Mouse (Mus musculus) cerebellum, postnatal 25 days (tissue): ENCODE measurements at regions not wholly inside any gene's neighbourhood (a gene's known extent, or its start where the extent isn't known, plus 50 kb on each side); places are given as distances from the start of the nearest gene placed in this dataset.

Source experiments
- DNase-seq, 2 experiments: peaks; one replicate each; pipeline ENCODE4 v3.0.0; 2021; ENCODE audit warnings: mixed read lengths in 2 of 2

DNA sequence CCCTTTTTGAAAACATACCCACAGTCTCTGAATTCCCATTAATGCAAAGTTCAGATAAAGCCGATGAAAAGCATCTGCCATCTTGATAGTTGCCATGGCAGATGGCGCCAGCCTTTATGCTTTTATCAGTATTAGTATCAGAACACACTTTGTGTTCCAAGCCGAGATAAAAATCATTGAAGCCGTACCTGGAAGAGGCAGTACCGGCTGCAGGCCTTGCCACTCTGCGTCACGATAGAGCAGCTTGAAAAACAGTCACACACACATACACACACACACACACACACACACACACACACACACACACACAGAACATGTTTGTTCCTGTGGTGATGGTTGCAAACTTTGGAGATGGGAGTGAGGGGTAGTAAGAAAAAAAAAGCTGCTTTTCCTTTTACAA is 306.2 kb downstream of the Satb1 start:
- no peak for DNase-seq

- DNase-seq, result no peak
These were observed 306.6 kb downstream of the Satb1 start for GRCm38 (mm10) chr17:51526464-51526863.

- no peak for DNase-seq
These were observed 307.1 kb downstream of the Satb1 start for GRCm38 (mm10) chr17:51526021-51526420.

DNA sequence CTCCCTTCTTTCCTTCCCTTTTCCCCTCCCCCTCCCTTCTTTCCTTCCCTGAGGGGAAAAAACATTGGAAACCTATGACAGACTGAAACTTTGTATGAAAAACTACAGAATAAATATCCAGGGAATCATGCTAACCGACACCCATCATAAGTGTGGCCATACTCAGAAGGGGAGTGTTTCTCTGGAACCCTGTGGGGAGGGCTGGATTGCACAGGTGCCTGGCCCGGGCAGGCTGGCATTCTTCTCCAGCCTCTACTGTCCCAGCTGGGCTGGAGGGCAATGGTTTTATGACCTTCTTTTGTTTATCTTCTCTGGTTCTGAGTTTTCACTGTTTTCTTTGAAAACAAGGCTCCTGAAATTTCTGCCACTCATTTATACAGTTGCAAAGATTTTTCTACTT is 307.9 kb downstream of the Satb1 start:
- no peak for DNase-seq

- no peak for DNase-seq
These were observed 321.2 kb downstream of the Satb1 start for GRCm38 (mm10) chr17:51511917-51512316.

DNA sequence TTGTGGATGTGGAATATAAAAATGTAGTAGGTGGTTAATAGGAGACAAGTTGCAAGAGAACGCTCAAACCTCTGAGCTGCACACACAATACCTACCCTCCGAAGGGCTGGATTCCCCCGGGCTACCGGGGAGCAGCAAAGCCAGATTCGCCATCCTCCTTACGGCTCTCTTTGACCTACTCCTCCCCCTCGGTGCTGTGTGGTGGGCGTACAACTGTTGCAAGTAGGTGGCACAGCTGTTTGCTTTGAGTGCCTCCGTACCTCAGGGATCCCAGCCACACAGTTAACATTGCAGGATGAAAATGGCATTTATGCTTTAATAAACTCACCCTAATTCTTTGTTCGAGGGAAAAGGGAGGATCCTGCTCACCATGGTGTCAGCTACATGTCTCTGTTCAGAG is 321.6 kb upstream of the Tbc1d5 start:
- no peak for DNase-seq

DNA sequence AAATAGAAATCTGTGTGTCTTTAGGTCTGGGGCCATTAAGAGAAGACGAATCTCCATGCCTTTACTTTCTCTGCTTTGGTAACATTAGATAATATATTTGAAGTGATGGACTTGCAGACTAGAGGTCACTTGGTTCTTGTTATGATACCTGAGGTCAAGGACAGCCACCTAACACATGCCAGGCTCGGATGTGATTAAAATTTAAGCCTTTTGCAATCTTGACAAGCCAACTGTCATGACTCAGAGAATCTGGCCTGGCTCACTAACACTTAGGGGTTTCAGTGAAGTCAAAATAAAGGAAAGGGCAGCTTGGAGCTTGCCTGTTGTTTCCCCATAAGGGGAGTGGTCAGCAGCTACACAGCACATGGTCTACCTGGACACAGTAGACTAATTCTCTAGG is 320.4 kb upstream of the Tbc1d5 start:
- no peak for DNase-seq

GRCm38 (mm10) chr17:51495038-51495437 is 315.9 kb upstream of the Tbc1d5 start:
- DNase-seq, result no peak

GRCm38 (mm10) chr17:51489386-51489785 is 310.2 kb upstream of the Tbc1d5 start:
- no peak for DNase-seq

GRCm38 (mm10) chr17:51487918-51488445 is 308.8 kb upstream of the Tbc1d5 start:
- DNase-seq, result no peak

DNA sequence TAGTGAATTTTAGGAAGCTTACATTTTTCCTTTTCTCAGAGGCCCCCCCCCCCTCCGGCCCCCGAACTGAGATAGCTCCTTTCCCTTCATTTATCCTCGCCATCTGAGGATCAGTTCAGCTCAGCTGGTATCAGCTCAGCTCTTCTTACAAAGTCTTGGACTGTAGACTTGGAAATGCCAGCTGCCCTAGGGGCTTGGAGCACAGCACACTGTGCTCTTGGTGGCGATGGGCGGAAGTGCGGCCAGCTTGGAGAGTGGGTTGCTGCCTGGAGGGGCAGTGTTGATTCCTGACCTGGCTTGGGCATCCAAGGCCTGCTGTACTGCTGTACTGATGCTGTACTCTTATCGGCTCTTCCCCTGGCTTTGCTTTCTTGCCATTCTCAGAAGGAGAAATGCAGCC is 298.7 kb upstream of the Tbc1d5 start:
- no peak for DNase-seq

DNA sequence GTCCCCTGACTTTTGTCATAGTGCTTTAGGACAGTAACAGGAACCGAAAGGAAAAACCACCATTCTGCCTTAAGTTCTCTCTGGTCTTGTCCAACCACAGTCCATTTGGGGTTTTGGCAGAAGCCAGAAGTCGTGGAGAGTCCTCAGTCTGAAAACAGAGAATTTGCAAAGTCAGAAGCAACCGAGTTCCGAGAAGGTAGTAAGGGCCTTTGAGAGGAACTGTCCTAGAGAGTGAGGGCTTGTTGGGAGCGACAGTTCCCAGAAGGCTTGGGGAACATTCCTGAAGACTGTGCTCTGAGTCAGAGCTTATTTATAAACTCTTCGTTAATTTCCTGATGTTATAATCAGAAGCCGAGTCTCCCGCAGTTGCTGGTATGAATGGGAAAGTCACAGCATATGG is 298.3 kb upstream of the Tbc1d5 start:
- DNase-seq, result no peak

- no peak for DNase-seq
These were observed 283.2 kb upstream of the Tbc1d5 start for GRCm38 (mm10) chr17:51462137-51462880.

GRCm38 (mm10) chr17:51461248-51461647 is 282.1 kb upstream of the Tbc1d5 start:
- DNase-seq, result no peak

DNA sequence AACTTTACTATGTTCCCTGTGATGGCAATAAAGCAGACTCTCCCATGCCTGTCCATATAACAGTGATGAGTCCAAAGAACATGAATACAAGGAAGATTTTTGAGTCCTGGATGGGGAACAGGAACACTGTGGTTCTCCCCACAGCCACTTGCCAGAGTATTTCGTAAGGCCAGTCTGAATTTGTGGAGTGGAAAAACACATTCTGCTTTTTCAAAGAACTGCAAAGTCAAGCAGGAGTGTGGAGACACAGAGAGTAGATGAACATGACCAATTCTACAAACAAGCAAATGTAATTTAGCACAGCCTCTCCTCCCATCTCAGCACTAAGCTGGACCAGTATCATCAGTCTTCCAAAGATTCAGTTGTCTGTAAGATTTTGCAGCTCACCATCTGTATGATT is 280.0 kb upstream of the Tbc1d5 start:
- DNase-seq, result no peak

GRCm38 (mm10) chr17:51415746-51416145 is 236.6 kb upstream of the Tbc1d5 start:
- DNase-seq, result peak in 1 of 2 experiments; percentile 16

- DNase-seq, result no peak
These were observed 235.2 kb upstream of the Tbc1d5 start for GRCm38 (mm10) chr17:51414304-51414703.

DNA sequence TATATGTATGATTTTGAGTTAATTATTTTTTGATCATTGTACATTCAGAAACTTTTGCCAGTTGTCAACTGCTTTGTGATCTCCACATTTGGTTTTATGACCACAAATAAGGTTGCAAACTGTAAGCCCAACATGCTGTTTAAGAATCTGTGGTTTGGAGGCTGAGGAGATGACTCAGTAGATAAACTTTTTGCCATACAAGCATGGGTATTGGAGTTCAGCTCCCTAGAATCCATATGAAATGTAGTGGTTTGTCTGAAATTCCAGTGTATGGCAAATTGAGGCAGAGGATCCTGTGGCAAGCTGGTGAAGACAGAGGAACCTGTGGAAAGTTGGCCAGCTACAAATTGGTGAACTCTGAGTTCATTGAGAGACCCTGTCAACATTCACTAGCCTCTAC is 234.6 kb upstream of the Tbc1d5 start:
- DNase-seq, result no peak

DNA sequence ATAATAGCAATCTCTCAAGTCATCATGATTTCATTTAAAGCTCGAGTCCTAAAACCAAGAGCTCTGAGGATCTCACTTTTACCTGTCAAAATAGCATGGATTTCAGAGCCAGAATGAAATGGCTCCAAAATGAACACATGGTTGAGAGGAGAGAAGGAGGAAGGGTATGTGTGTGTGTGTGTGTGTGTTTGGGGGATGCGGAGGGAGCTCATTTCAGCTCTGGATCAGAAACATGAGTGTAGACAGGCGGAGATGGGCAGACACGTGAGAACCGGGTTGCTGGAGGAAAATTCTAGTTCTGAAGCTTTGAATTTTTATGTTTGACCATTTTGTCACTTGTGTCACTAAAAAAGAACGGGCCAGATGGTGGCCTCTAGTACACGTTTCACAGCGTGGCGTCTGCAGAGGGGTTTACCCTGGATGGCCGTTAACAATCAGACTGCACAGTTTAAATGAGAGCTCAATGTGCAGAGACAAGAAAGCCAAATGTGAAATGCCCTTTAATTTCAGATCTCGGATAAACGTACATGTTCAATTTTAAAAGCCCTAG is 232.5 kb upstream of the Tbc1d5 start:
- peak in 1 of 2 experiments; percentile 6 for DNase-seq

DNA sequence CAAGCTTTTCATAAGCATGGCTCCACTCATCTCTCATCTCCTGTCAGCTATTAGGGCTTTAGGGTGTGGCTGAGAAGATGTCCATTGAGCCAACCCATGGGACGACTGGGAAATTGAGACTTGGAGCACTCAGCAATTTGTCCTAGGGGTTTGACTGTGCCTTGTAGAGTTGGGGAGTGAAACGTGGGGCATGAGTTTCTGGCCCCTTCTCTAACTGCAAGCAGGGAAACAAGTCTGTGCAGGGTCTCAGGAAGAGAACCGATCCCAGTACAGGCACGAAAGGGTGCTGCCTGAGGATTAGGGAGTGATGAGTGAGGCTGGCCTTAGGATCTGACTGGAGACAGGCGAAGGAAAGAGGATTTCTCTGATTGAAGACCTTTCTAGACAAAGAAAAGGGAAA is 229.7 kb upstream of the Tbc1d5 start:
- DNase-seq, result no peak

- DNase-seq, result no peak
These were observed 229.2 kb upstream of the Tbc1d5 start for GRCm38 (mm10) chr17:51408367-51408766.

- no peak for DNase-seq
These were observed 227.9 kb upstream of the Tbc1d5 start for GRCm38 (mm10) chr17:51407046-51407445.

GRCm38 (mm10) chr17:51405059-51405458 is 225.9 kb upstream of the Tbc1d5 start:
- DNase-seq, result no peak

- DNase-seq, result no peak
These were observed 218.8 kb upstream of the Tbc1d5 start for GRCm38 (mm10) chr17:51397973-51398372.

- DNase-seq, result peak; percentile 59 to 69
These were observed 214.6 kb upstream of the Tbc1d5 start for GRCm38 (mm10) chr17:51393771-51394221.
